8 mouse cellular contexts compared by ENCODE assay signal in genomic region chr4:143120008-143120407, GRCm38 (mm10).
A peak's percentile ranks its signal among the peaks of the same experiment; 100 is the strongest.
DNase-seq lines count a peak whose midpoint lies in the region.

No protein-coding gene starts in this region.

- peak; percentile 74 for DNase-seq in adrenal gland, postnatal 10 days
- DNase-seq in adrenal gland, adult 18-20 months (ENCODE audit: low spot score in 2 of 2): no peak
- DNase-seq in kidney, adult 11 months: peak; percentile 22
- no peak for DNase-seq in kidney, postnatal 14 days
- peak; percentile 61 for DNase-seq in adrenal gland, postnatal 25 days
- peak; percentile 48 to 68 for DNase-seq in cerebellum, postnatal 36 days
- DNase-seq in thymus, postnatal 14 days: no peak
- no peak for DNase-seq in embryo, embryonic 11 days

Comparison
In these comparisons a context has a peak if more than half of its experiments do, and no peak if none do; other contexts are left out.
1. DNase-seq: peak in adrenal gland, postnatal 10 days (single experiment), kidney, adult 11 months (single experiment), adrenal gland, postnatal 25 days (single experiment) and cerebellum, postnatal 36 days (2 of 2); none in adrenal gland, adult 18-20 months (0 of 2), kidney, postnatal 14 days (single experiment), thymus, postnatal 14 days (single experiment) and embryo, embryonic 11 days (single experiment).